Mouse (Mus musculus): ENCODE measurements around the gene Trpc4.

- TF ChIP-seq GATA1 (IDR thresholded peaks at IDR 0.05; ENCODE audit: low read length) (no peak), TAL1 (IDR thresholded peaks at IDR 0.05; ENCODE audit: low read length) (no peak)
Observed at GRCm38 (mm10) chr3:54310604-54311003, 154.8 kb downstream of the Trpc4 start.
